In the genomic region with DNA sequence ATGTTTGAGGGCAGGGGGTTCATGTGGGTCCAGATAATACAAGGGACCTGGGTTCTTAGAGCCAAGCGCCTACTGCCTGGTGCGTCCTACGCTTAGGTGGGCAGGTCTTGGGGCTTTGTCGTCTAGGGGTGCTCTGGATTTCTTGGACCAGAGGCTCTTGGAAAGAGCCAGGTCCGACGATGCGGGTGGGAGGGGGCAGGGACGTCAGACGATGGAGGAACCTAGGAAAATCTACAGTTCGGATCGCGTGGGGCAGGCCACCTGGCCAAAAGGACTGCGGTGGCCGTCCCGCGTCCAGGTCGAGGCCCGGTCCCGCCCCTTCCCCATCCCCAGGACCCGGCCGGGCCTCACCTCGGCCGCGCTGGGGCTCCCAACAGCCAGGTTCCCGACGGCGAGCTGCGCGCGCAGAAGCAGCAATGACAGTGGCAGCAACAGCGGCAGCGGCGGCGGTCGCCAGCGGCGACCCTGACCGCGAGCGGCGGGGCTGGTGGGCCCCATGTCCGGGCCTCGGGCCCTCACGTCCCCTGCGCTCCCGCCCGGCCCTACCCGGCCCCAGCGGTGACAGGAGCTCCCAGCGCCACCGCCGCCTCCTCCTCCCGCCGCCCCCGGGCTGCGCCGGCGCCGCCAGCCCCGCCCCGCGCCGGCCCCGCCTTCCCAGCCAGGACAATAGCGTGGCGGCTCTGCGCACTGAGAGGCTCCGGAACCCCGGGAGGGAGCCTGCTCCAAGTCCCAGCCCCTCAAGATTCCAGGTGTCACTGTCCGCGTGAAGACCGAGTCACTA, we compare ENCODE assay signal across 8 mouse cellular contexts. TPM values are rescaled to one million over a fixed set of nuclear protein-coding genes. Genes with fewer than 3 reads are reported as not detected.
DNase-seq lines count a peak whose midpoint lies in the region; ATAC-seq and TF ChIP-seq lines count a peak whose summit lies in the region.

A gene (minus strand): TSS at position 565 of the 781 bp plus-strand sequence.

- H3K36me3 ChIP-seq in embryonic facial prominence, embryonic 14.5 days (ENCODE audit: control insufficient read depth, insufficient read depth, low read length), result peaks cover 10% of the 10 kb centered on the region; the same call in 1 of the 2 replicates

- H3K9ac ChIP-seq in embryonic facial prominence, embryonic 14.5 days (ENCODE audit: low read depth, low read length), result peak within 1 kb of the TSS; percentile 76

- peaks cover 13% of the 10 kb centered on the region for H3K4me1 ChIP-seq in embryonic facial prominence, embryonic 14.5 days (ENCODE audit: control insufficient read depth, insufficient read depth, low read length)
- H3K4me1 ChIP-seq in olfactory bulb, adult 2 months (ENCODE audit: control insufficient read depth, insufficient read depth, low read length), result peaks cover 31% of the 10 kb centered on the region

- H3K27me3 ChIP-seq in embryonic facial prominence, embryonic 14.5 days (replicated peaks; ENCODE audit: control insufficient read depth, insufficient read depth, low read length), result peaks cover 11% of the 10 kb centered on the region; the same call in 1 of the 2 replicates

- TF ChIP-seq POLR2A in olfactory bulb, adult 2 months (IDR thresholded peaks at IDR 0.05; ENCODE audit: insufficient read depth, low read depth, low read length), result peak; percentile 40

- H3K4me2 ChIP-seq in embryonic facial prominence, embryonic 14.5 days (ENCODE audit: low read depth, low read length), result peak within 1 kb of the TSS; percentile 84

- peak within 1 kb of the TSS; percentile 69 for H3K4me3 ChIP-seq in embryonic facial prominence, embryonic 14.5 days (ENCODE audit: low read depth, low read length)
- H3K4me3 ChIP-seq in olfactory bulb, adult 2 months (ENCODE audit: insufficient read depth, low read depth, low read length), result peak within 1 kb of the TSS; percentile 89

- WGBS in embryonic facial prominence, embryonic 14.5 days, result 0% methylated on average over 21 of the region's 72 CpGs
- WGBS in olfactory bulb, adult 2 months, result under 1% methylated on average over 66 of the region's 72 CpGs

- no peak; the same call in 1 of the 2 replicates for TF ChIP-seq CTCF in olfactory bulb, adult 2 months (IDR thresholded peaks at IDR 0.05; ENCODE audit: insufficient read depth, low read depth, low read length)

- peak within 1 kb of the TSS; percentile 75 for H3K27ac ChIP-seq in embryonic facial prominence, embryonic 14.5 days (replicated peaks; ENCODE audit: low read depth, low read length)
- peak within 1 kb of the TSS; percentile 95 for H3K27ac ChIP-seq in olfactory bulb, adult 2 months (ENCODE audit: insufficient read depth, low read depth, low read length)

- DNase-seq in ES-CJ7 (ENCODE audit: low read depth, low spot score), result peak; percentile 69
- DNase-seq in adrenal gland, postnatal 25 days, result peak; percentile 79
- DNase-seq in embryonic facial prominence, embryonic 14.5 days (ENCODE audit: low spot score), result peak; percentile 64
- DNase-seq in heart, postnatal 4 days, result peak; percentile 55
- peak; percentile 83 to 90 for DNase-seq in layer of hippocampus, adult 18-20 months (ENCODE audit: low spot score in 2 of 2)
- peak; percentile 42 to 47 for DNase-seq in lung, adult 18-20 months
- no peak for DNase-seq in adipocyte (ENCODE audit: low spot score)

- peak; percentile 87 for ATAC-seq in embryonic facial prominence, embryonic 14.5 days (ENCODE audit: low read depth)

- no peaks in the 10 kb centered on the region for H3K9me3 ChIP-seq in embryonic facial prominence, embryonic 14.5 days (ENCODE audit: control insufficient read depth, low read length)

RNA-seq across cellular contexts. Expression of the gene that starts here (rescaled TPM):
- total RNA-seq in adrenal gland, postnatal 25 days (2021), result 19.6 and 29.9 TPM in 2 replicates
- 51.0 and 53.6 TPM in 2 replicates for polyA plus RNA-seq in embryonic facial prominence, embryonic 14.5 days (2014; fragmentation: Nextera tagmentation; extraction: Ambion mirVana)
- 1 to 10 TPM; 6.0 to 7.4 TPM for total RNA-seq in heart, postnatal 4 days (2021)
- 1,000 to 10,000 TPM; 1,425 to 1,440 TPM for total RNA-seq in layer of hippocampus, adult 18-20 months (2021)
- 174 TPM in 1 of 2 replicates, not detected in the other for polyA plus RNA-seq in olfactory bulb, adult 2 months (2012; ENCODE audit: insufficient read depth, insufficient read length, low replicate concordance, missing spikeins)

Comparison
In these comparisons a context has a peak if more than half of its experiments do, and no peak if none do; other contexts are left out.
1. RNA of the gene that starts here (total RNA-seq): 1,425 to 1,440 TPM in layer of hippocampus, adult 18-20 months; 19.6 to 29.9 TPM in adrenal gland, postnatal 25 days and 6.0 to 7.4 TPM in heart, postnatal 4 days; every median in the first group is over 10 times any median in the second.